Mouse (Mus musculus) cerebellum, adult 11 months (tissue): ENCODE measurements around the gene Bcap31.

Source experiments
- DNase-seq: peaks from one replicate; pipeline ENCODE4 v3.0.0; 2022

Bcap31 gene

GRCm38 (mm10) chrX:73676668-73677067 is 39.3 kb downstream of the Bcap31 start:
- DNase-seq = no peak

DNA sequence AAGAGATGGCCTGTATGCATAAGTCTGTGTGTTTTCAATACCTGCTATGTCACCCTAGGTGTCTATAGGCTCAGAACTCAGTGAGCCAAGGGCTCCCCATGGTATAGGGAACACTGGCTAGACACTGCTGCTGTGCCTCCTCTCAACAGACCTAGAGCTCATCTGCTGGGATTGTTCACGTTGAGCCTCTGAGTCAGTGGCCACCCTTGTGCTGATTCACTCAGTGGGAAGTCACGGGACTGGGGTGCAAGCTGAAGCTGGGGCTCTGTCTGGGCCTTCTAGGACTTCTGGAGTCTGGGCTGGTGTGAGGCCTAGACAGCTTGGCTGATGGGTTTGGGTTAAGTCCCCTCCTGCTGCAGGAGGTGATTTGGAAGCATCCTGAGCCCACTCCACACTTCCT is 40.7 kb downstream of the Bcap31 start:
- no peak for DNase-seq

GRCm38 (mm10) chrX:73673968-73674661 is 41.9 kb downstream of the Bcap31 start:
- DNase-seq = no peak

DNA sequence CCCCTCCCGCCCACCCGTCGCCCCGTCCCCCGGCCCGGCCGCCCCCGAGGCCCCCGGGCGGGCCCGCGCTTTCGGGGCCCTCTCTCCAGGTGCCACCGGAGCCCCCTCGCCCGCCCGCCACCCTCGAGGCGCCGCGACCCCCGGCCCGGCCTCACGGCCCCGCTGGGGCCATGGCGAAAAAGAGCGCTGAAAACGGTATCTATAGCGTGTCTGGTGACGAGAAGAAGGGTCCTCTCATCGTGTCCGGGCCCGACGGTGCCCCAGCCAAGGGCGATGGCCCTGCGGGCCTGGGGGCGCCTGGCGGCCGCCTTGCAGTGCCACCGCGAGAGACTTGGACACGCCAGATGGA is 42.4 kb downstream of the Bcap31 start:
- no peak for DNase-seq

DNA sequence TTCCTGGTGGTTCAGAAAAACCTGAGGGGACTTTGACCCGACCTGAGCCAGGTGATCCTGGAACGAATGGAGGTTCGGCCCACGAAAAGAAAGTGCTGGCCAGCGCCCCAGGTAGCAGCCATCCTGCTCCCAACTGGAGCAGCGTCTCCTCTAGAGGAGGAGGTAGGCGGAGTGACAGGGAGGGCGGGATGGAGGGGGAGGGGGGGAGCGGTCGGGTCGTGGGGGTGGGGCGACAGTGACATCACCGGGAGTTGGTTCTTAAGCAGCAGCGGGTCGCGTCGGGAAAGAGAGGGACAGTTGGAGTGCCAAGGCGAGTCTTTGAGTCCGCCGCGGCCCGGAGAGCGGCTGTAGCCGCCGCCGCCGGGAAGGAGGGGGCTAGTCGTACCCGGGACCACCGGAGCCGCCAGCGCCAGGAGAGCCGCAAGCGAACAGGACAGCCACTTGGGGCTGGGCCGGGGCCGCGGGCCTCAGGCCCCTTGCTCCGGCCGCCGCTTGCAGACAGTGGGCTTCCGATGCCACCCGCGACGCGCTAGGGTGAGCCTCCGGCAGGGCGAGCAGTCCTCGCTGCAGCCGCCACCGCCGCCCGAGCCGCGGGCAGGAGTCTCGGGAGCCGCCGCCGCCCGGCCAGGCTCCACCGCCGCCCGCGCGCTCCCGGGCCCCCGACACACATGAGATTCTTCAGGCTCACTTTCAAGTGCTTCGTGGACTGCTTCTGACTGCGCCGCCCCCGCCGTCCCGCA is 42.9 kb downstream of the Bcap31 start, which contains the start of gene Slc6a8:
TSS of gene Slc6a8 (plus strand) at position 272 of the 740 bp plus-strand sequence.
- DNase-seq = peak; percentile 67

DNA sequence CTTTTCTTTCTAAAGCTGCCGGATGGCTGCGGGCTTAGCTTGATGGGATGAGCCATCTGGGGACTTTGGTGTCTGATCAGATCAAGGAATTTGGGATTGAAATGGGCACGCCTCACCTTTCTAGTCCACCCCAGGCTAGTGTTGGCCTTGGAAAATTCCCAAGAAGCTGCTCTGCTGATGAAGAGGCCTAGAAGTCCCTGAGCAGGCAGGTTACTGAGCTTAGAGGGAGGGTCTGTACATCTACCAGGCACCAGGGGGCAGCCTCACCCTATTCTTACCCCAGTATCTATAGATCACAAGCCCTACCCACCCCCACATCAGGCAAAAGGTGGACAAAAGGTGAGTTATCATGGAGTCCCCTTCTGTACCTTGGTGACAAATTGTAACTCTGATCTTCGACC is 43.9 kb downstream of the Bcap31 start:
- DNase-seq = peak; percentile 51

DNA sequence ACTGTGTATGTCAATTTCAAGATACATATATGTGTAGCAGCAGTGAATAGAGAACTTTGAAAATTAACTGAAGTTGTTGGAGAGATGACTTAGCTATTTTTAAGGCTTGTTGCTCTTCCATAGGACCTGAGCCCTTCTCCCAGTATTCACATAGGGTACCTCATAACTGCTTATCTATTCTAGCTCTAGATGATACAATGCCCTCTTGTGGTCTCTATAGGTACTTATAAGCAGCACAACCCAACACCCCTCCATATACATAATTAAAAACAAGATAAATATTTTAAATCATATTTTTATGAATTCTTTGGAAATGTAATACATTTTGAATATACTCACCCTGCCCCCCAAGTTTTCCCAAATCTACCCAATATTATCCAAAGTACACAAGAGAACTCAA is 52.8 kb downstream of the Bcap31 start:
- DNase-seq = no peak

- DNase-seq = no peak
Measured at GRCm38 (mm10) chrX:73660284-73660665, 55.7 kb downstream of the Bcap31 start.

DNA sequence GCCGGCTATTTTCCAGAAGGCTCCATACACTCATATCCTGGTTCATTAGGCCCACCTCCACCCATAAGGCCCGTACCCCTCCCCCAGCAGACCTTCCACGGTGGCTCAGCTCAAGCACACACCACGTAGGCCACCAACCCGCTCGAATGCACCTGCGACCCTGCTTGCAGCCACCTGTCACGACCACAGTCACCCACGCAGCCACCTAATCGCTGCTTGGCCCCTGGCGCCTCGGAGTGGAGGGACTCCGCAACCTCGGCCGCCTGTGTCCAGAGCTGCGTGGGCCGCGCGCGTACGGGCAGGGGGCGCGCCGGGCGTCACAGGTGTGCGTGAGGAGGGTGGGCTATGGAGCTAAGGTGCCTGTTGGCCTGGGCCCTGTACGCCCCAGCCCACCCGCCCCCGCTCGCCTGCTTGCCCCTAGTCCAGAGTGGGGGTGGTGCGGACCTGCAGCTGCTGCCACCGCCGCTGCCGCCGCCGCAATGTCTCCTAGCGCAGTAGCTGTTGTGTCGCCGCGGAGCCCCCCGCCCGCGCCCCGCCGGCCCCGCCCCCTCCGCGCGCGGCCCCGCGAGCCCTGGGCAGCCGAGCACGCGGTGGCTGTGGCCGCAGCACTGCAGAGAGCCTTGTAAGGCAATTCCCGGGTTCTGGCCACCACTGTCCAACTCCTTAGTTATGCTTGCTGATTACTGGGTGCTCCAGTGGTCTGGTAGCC is 56.2 kb downstream of the Bcap31 start, which contains the start of gene Pnck:
TSS of gene Pnck (minus strand) at position 543 of the 709 bp plus-strand sequence.
- DNase-seq = no peak

GRCm38 (mm10) chrX:73658936-73659574 is 56.9 kb downstream of the Bcap31 start:
- no peak for DNase-seq

- DNase-seq = no peak
Measured at GRCm38 (mm10) chrX:73658391-73658790, 57.6 kb downstream of the Bcap31 start.

- no peak for DNase-seq
Measured at GRCm38 (mm10) chrX:73655529-73655928, 60.4 kb downstream of the Bcap31 start.

DNA sequence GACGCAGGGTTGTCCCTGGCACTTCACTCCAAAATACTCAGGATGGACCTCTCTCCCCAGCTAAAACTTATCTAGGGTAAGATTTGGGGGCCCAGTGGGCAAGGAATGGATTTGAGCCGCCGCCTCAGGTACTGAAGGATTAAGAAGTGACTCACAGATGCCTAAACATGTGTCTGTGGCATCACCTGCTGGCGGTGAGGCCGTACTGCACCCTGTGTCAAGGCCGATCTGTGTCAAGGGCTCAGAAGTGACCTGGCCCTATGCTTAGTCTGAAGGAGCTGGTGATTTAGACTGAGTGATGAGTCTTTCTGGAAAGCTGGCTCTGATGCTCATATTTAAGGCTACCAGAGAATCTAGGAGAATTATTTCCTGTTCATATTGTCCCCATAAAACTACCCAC is 61.8 kb downstream of the Bcap31 start:
- no peak for DNase-seq

- DNase-seq = no peak
Measured at GRCm38 (mm10) chrX:73653392-73653791, 62.6 kb downstream of the Bcap31 start.

DNA sequence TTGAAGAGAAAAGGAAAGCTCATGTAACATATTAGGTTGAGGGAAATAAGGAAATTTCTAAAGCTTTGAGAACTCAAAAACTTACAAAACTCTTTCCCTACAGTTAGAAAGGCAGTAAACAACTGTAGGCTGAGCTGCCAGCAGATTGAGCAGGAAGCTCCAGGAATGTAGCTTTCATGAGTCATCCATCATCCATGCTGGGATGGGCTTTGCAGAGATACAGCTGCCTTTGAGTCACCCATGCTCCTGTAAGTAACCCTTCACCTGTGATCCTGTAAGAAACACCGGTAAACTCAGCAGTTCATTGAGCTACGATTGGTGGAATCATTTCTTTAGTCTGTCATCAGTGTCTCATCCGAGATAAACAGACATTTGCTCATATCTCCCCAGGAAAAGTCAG is 65.1 kb downstream of the Bcap31 start:
- no peak for DNase-seq

DNA sequence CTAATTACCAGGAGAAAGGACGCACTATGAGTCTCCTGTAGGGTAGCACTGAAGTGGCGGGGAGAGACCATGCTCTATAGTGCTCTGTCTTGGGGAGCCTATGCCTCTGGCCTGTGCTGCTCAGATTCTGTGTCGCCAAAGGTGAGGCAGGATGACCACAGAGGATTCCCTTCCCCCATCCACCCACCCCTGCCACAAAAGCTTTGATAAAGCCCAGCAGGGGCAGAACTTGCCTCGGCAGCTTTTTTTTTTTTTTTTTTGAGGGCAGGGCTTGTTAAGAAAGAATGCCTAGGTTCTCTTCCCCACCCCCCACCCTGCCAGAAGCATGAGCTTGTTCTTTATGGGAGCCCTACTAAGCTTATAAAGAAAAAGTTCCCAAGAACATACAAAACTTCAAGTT is 70.9 kb downstream of the Bcap31 start:
- DNase-seq = no peak

DNA sequence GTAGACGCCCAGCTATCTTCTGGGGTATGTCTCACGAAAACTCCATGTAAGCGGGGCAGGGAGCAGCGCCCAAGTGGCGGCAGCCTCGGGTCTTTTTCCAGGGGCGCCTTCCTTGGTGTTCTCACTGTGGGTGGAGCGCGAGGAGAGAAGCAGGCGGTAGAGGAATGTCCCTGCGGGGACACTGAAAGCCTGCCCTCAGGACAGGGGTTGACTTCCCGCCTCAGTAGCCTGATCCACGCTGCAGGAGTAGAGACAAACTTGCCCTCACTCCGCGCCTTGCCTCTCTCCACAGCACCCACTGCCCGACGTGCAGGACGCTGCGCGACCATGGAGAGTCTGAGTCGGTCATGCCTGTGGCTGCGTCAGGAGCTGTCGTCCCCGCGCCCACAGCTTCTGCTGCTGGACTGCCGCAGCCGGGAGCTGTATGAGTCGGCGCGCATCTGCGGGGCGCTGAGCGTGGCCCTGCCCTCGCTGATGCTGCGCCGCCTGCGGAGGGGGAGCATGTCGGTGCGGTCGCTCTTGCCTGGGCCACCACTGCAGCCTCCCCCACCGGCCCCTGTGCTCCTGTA is 76.0 kb downstream of the Bcap31 start:
- DNase-seq = no peak

DNA sequence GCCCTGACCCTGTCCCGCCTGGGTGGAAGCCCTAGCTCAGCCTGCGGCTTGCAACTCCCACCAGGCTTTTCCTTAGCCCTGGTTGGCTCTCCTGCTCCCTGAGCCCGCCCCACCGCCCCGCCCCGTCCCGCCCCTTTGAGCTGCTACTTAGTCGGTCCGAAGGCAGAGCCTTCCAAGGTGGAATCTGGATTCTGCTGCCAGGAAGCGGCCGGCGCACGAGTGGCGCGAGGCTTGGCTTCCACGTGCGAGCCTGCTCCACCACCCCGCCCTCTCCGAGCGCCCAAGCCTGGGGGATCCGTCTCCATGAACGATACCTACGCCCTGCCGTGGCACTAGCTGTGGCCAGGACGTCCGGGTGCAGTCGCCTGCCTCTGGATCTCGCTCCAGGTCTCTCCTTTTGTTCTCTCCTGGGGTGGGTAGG is 76.7 kb downstream of the Bcap31 start, which contains the start of gene Dusp9:
TSS of gene Dusp9 (plus strand) at position 165 of the 421 bp plus-strand sequence.
- DNase-seq = no peak

GRCm38 (mm10) chrX:73637415-73637814 is 78.6 kb downstream of the Bcap31 start:
- no peak for DNase-seq
